ENCODE assay signal across 8 mouse cellular contexts in the genomic region with DNA sequence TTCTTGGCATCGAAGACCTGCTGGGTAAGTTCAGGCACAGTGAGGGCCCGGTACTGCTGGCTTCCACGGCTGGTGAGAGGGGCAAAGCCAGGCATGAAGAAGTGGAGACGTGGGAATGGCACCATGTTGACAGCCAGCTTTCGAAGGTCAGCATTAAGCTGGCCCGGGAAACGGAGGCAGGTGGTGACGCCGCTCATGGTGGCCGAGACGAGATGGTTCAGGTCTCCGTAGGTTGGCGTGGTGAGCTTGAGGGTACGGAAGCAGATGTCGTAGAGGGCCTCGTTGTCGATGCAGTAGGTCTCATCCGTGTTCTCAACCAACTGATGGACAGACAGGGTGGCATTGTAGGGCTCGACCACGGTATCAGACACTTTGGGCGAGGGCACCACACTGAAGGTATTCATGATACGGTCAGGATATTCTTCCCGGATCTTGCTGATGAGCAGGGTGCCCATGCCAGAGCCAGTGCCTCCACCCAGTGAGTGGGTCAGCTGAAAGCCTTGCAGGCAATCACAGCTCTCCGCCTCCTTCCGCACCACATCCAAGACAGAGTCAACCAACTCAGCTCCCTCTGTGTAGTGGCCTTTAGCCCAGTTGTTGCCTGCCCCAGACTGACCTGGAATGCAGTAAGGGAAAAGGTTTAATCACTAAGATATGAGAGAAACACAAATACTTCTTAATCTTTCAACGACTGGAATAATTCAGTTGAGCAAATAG. TPM values are rescaled to one million over a fixed set of nuclear protein-coding genes. Genes with fewer than 3 reads are reported as not detected.
A peak's percentile ranks its signal among the peaks of the same experiment; 100 is the strongest.
DNase-seq lines count a peak whose midpoint lies in the region; ATAC-seq and TF ChIP-seq lines count a peak whose summit lies in the region.

No protein-coding gene starts in this region.

- H3K27me3 ChIP-seq in forebrain, embryonic 12.5 days = no peaks in the 10 kb centered on the region
- H3K27me3 ChIP-seq in stomach, embryonic 15.5 days (replicated peaks) = no peaks in the 10 kb centered on the region

- ATAC-seq in forebrain, embryonic 12.5 days (ENCODE audit: low FRiP score) = no peak
- ATAC-seq in stomach, embryonic 15.5 days (ENCODE audit: insufficient read depth, low FRiP score, low read depth) = no peak

- H3K4me3 ChIP-seq in ES-E14 (ENCODE audit: insufficient read depth in 1 of 2, low read depth in 1 of 2, low read length in 2 of 2, poor library complexity in 1 of 2, severe bottlenecking in 1 of 2) = peak overlapping the region; percentile 88 to 96
- H3K4me3 ChIP-seq in forebrain, embryonic 12.5 days (replicated peaks) = peak overlapping the region; percentile 82
- H3K4me3 ChIP-seq in stomach, embryonic 15.5 days (replicated peaks) = peak overlapping the region; percentile 67

- H3K9me3 ChIP-seq in ES-E14 (ENCODE audit: control insufficient read depth, insufficient read depth, low read depth, low read length) = no peaks in the 10 kb centered on the region
- no peaks in the 10 kb centered on the region for H3K9me3 ChIP-seq in forebrain, embryonic 12.5 days
- no peaks in the 10 kb centered on the region for H3K9me3 ChIP-seq in stomach, embryonic 15.5 days

- H3K4me2 ChIP-seq in forebrain, embryonic 12.5 days = peak overlapping the region; percentile 80
- H3K4me2 ChIP-seq in stomach, embryonic 15.5 days = peak overlapping the region; percentile 81

- WGBS in forebrain, embryonic 12.5 days = 80% methylated on average over 26 of the region's 26 CpGs
- WGBS in stomach, embryonic 15.5 days = 65% methylated on average over 26 of the region's 26 CpGs

- peak overlapping the region; percentile 63 for H3K9ac ChIP-seq in ES-E14 (ENCODE audit: insufficient read depth, low read depth, low read length, poor library complexity, severe bottlenecking)
- H3K9ac ChIP-seq in forebrain, embryonic 12.5 days = peak overlapping the region; percentile 99
- H3K9ac ChIP-seq in stomach, embryonic 15.5 days = no peak overlapping the region; the same call in 1 of the 2 replicates

- peaks cover 5 to 8% of the 10 kb centered on the region in 2 experiments; a peak in 3 of 4 replicates for H3K4me1 ChIP-seq in ES-E14 (ENCODE audit: control insufficient read depth in 2 of 2, insufficient read depth in 2 of 2, low read length in 2 of 2, poor library complexity in 1 of 2)
- peaks cover 36% of the 10 kb centered on the region for H3K4me1 ChIP-seq in forebrain, embryonic 12.5 days
- H3K4me1 ChIP-seq in stomach, embryonic 15.5 days = peaks cover 29% of the 10 kb centered on the region

- in situ Hi-C loops in ES-E14 (cut with MboI; ENCODE audit: low sequenced_read_pairs in 2 of 2, unreplicated experiment in 2 of 2) = no loop called here

- peak overlapping the region; percentile 1; the same call in 1 of the 2 replicates for H3K27ac ChIP-seq in ES-E14 (ENCODE audit: insufficient read depth, low read depth, low read length, poor library complexity, severe bottlenecking)
- 0 out of 2 replicates have a peak overlapping the region, but pooled peaks have one; percentile 56 for H3K27ac ChIP-seq in forebrain, embryonic 12.5 days
- H3K27ac ChIP-seq in stomach, embryonic 15.5 days = no peak overlapping the region; the same call in 1 of the 2 replicates

- intact Hi-C loops in heart, postnatal 14 days (cut with DNase I) = loop anchor here (1.0 to 10.0 kb wide), 2 partner anchors 40 to 139 kb away; a partner anchor contains a TSS

- DNase-seq in heart, adult 11 months = peak; percentile 95
- no peak for DNase-seq in heart, postnatal 14 days
- DNase-seq in ES-E14 (ENCODE audit: low read depth, low spot score) = no peak
- DNase-seq in kidney, postnatal 4 days = peak; percentile 29 to 41
- DNase-seq in adrenal gland, adult 2 months = no peak
- DNase-seq in lung, postnatal 25 days (ENCODE audit: low spot score) = no peak

- H3K36me3 ChIP-seq in ES-E14 (ENCODE audit: control insufficient read depth, insufficient read depth, low read length, poor library complexity, severe bottlenecking) = peaks cover 37% of the 10 kb centered on the region
- peaks cover 54% of the 10 kb centered on the region for H3K36me3 ChIP-seq in forebrain, embryonic 12.5 days (replicated peaks)
- peaks cover 32% of the 10 kb centered on the region for H3K36me3 ChIP-seq in stomach, embryonic 15.5 days

TF ChIP-seq in ES-E14, 5 proteins besides CTCF, POLR2A, EP300 and RAD21:
- no peak for TF ChIP-seq HCFC1 (IDR thresholded peaks at IDR 0.05; ENCODE audit: borderline replicate concordance, insufficient read depth, low read length)
- TF ChIP-seq MAFK (IDR thresholded peaks at IDR 0.05; ENCODE audit: insufficient read depth, low read depth, low read length) = no peak

RNA-seq across cellular contexts. Expression of a gene that starts 2.5 kb away (rescaled TPM):
- total RNA-seq in heart, postnatal 14 days (2021) = 100 to 1,000 TPM; 134 to 183 TPM
- total RNA-seq in ES-E14 (2012; rRNA removed) = 1,077 and 1,157 TPM in 2 replicates
- polyA plus RNA-seq in forebrain, embryonic 12.5 days (2016; fragmentation: Nextera tagmentation; extraction: Ambion mirVana) = 1,541 and 1,619 TPM in 2 replicates
- polyA plus RNA-seq in stomach, embryonic 15.5 days (2015; fragmentation: Nextera tagmentation; extraction: Ambion mirVana) = 762 and 772 TPM in 2 replicates
- total RNA-seq in adrenal gland, adult 2 months (2021) = 100 to 1,000 TPM; 152 to 198 TPM
- 137 and 156 TPM in 2 replicates for polyA plus RNA-seq in adrenal gland, adult 2 months (2012; rRNA removed)

RNA-seq across cellular contexts. Expression of a gene that starts 5.7 kb away (rescaled TPM):
- total RNA-seq in heart, postnatal 14 days (2021) = 10 to 100 TPM; 12.9 to 13.5 TPM
- 23.8 and 31.7 TPM in 2 replicates for total RNA-seq in ES-E14 (2012; rRNA removed)
- polyA plus RNA-seq in forebrain, embryonic 12.5 days (2016; fragmentation: Nextera tagmentation; extraction: Ambion mirVana) = 22.3 and 26.1 TPM in 2 replicates
- 15.2 and 19.7 TPM in 2 replicates for polyA plus RNA-seq in stomach, embryonic 15.5 days (2015; fragmentation: Nextera tagmentation; extraction: Ambion mirVana)
- 10 to 100 TPM; 15.4 to 20.8 TPM for total RNA-seq in adrenal gland, adult 2 months (2021)
- 3.6 and 5.9 TPM in 2 replicates for polyA plus RNA-seq in adrenal gland, adult 2 months (2012; rRNA removed)

RNA-seq across cellular contexts. Expression of a gene that starts 12.6 kb away (rescaled TPM):
- 100 to 1,000 TPM; 108 to 111 TPM for total RNA-seq in heart, postnatal 14 days (2021)
- total RNA-seq in ES-E14 (2012; rRNA removed) = 31.6 and 34.6 TPM in 2 replicates
- polyA plus RNA-seq in forebrain, embryonic 12.5 days (2016; fragmentation: Nextera tagmentation; extraction: Ambion mirVana) = 53.7 and 56.0 TPM in 2 replicates
- 45.3 and 46.0 TPM in 2 replicates for polyA plus RNA-seq in stomach, embryonic 15.5 days (2015; fragmentation: Nextera tagmentation; extraction: Ambion mirVana)
- total RNA-seq in adrenal gland, adult 2 months (2021) = 10 to 100 TPM; 59.0 to 74.4 TPM
- 61.0 and 66.2 TPM in 2 replicates for polyA plus RNA-seq in adrenal gland, adult 2 months (2012; rRNA removed)

RNA-seq across cellular contexts. Expression of a gene that starts 14.1 kb away (rescaled TPM):
- 10 to 100 TPM; 23.9 to 27.8 TPM for total RNA-seq in heart, postnatal 14 days (2021)
- total RNA-seq in ES-E14 (2012; rRNA removed) = 29.3 and 32.3 TPM in 2 replicates
- polyA plus RNA-seq in forebrain, embryonic 12.5 days (2016; fragmentation: Nextera tagmentation; extraction: Ambion mirVana) = 4.9 and 5.3 TPM in 2 replicates
- 14.5 and 16.7 TPM in 2 replicates for polyA plus RNA-seq in stomach, embryonic 15.5 days (2015; fragmentation: Nextera tagmentation; extraction: Ambion mirVana)
- total RNA-seq in adrenal gland, adult 2 months (2021) = 10 to 100 TPM in 1 of 2 experiments, 1 to 10 TPM in 1; 9.6 to 13.8 TPM
- 17.1 and 17.6 TPM in 2 replicates for polyA plus RNA-seq in adrenal gland, adult 2 months (2012; rRNA removed)

RNA-seq across cellular contexts. Expression of a gene that starts 25.5 kb away (rescaled TPM):
- total RNA-seq in heart, postnatal 14 days (2021) = 1 to 10 TPM; 3.8 to 6.0 TPM
- total RNA-seq in ES-E14 (2012; rRNA removed) = 24.7 and 43.0 TPM in 2 replicates
- 56.2 and 60.5 TPM in 2 replicates for polyA plus RNA-seq in forebrain, embryonic 12.5 days (2016; fragmentation: Nextera tagmentation; extraction: Ambion mirVana)
- 54.0 and 54.7 TPM in 2 replicates for polyA plus RNA-seq in stomach, embryonic 15.5 days (2015; fragmentation: Nextera tagmentation; extraction: Ambion mirVana)
- total RNA-seq in adrenal gland, adult 2 months (2021) = 1 to 10 TPM; 3.3 to 4.8 TPM
- polyA plus RNA-seq in adrenal gland, adult 2 months (2012; rRNA removed) = 9.3 and 11.7 TPM in 2 replicates

Comparison
In these comparisons a context has a peak if more than half of its experiments do, and no peak if none do; other contexts are left out.
1. DNase-seq: peak in heart, adult 11 months (single experiment) and kidney, postnatal 4 days (2 of 2); none in heart, postnatal 14 days (0 of 2), ES-E14 (single experiment), adrenal gland, adult 2 months (single experiment) and lung, postnatal 25 days (single experiment).
2. Peak in every context shown above with its lines, with median percentiles within 50 percentile points of each other: H3K4me3 ChIP-seq.